Mouse (Mus musculus): ENCODE measurements at regions not wholly inside any gene's neighbourhood (a gene's known extent, or its start where the extent isn't known, plus 50 kb on each side); places are given as distances from the start of the nearest gene placed in this dataset.

GRCm38 (mm10) chr11:24613529-24613928, 535.7 kb downstream of the Bcl11a start:
- no peak for ATAC-seq (ENCODE audit: low FRiP score, low TSS enrichment)
- WGBS, result 59% methylated on average over 5 of the region's 5 CpGs
- no peak overlapping the region for H3K4me2 ChIP-seq (replicated peaks; ENCODE audit: low read depth)

GRCm38 (mm10) chr11:24615436-24615835, 537.6 kb downstream of the Bcl11a start:
- WGBS, result 90% methylated on average over 1 of the region's 1 CpGs
- no peaks in the 10 kb centered on the region for H3K4me1 ChIP-seq (replicated peaks; ENCODE audit: control insufficient read depth, insufficient read depth)
- no peak overlapping the region for H3K4me2 ChIP-seq (replicated peaks; ENCODE audit: low read depth)
- no peak overlapping the region for H3K27ac ChIP-seq (replicated peaks)
- H3K9me3 ChIP-seq (ENCODE audit: control insufficient read depth, low read length), result no peaks in the 10 kb centered on the region
- no peaks in the 10 kb centered on the region for H3K36me3 ChIP-seq (ENCODE audit: control insufficient read depth, insufficient read depth, low read length)
- ATAC-seq (ENCODE audit: low FRiP score, low TSS enrichment) (no peak), DNase-seq (ENCODE audit: low spot score) (no peak)
- H3K27me3 ChIP-seq (ENCODE audit: control insufficient read depth, insufficient read depth, low read length), result no peaks in the 10 kb centered on the region
- no peak overlapping the region for H3K9ac ChIP-seq (ENCODE audit: low read length)
- no peak overlapping the region for H3K4me3 ChIP-seq (ENCODE audit: low read depth, low read length)
- no peak for TF ChIP-seq EP300 (optimal IDR thresholded peaks at IDR 0.05)
- no peak for TF ChIP-seq CTCF (IDR thresholded peaks at IDR 0.05; ENCODE audit: low read depth)

More at GRCm38 (mm10) chr11:24613529-24613928, 535.7 kb downstream of the Bcl11a start:
- Histone ChIP-seq H3K27me3 (ENCODE audit: control insufficient read depth, insufficient read depth, low read length) (no peaks in the 10 kb centered on the region), H3K9ac (ENCODE audit: low read length) (no peak overlapping the region), H3K36me3 (ENCODE audit: control insufficient read depth, insufficient read depth, low read length) (no peaks in the 10 kb centered on the region), H3K27ac (replicated peaks) (no peak overlapping the region), H3K9me3 (ENCODE audit: control insufficient read depth, low read length) (no peaks in the 10 kb centered on the region), H3K4me3 (ENCODE audit: low read depth, low read length) (no peak overlapping the region), H3K4me1 (replicated peaks; ENCODE audit: control insufficient read depth, insufficient read depth) (no peaks in the 10 kb centered on the region)
- DNase-seq (ENCODE audit: low spot score), result no peak
- no peak for TF ChIP-seq CTCF (IDR thresholded peaks at IDR 0.05; ENCODE audit: low read depth)
- TF ChIP-seq EP300 (optimal IDR thresholded peaks at IDR 0.05), result no peak

- ATAC-seq (ENCODE audit: low FRiP score, low TSS enrichment), result no peak
- WGBS, result 42% methylated on average over 2 of the region's 2 CpGs
These were observed 540.7 kb downstream of the Bcl11a start for GRCm38 (mm10) chr11:24618586-24618985.

GRCm38 (mm10) chr11:24619021-24619420, 541.2 kb downstream of the Bcl11a start:
- Histone ChIP-seq H3K4me1 (replicated peaks; ENCODE audit: control insufficient read depth, insufficient read depth) (no peaks in the 10 kb centered on the region), H3K27ac (replicated peaks) (no peak overlapping the region), H3K4me2 (replicated peaks; ENCODE audit: low read depth) (no peak overlapping the region), H3K4me3 (ENCODE audit: low read depth, low read length) (no peak overlapping the region), H3K9ac (ENCODE audit: low read length) (no peak overlapping the region), H3K9me3 (ENCODE audit: control insufficient read depth, low read length) (no peaks in the 10 kb centered on the region), H3K36me3 (ENCODE audit: control insufficient read depth, insufficient read depth, low read length) (no peaks in the 10 kb centered on the region), H3K27me3 (ENCODE audit: control insufficient read depth, insufficient read depth, low read length) (no peaks in the 10 kb centered on the region)
- no peak for ATAC-seq (ENCODE audit: low FRiP score, low TSS enrichment)
- TF ChIP-seq EP300 (optimal IDR thresholded peaks at IDR 0.05) (no peak), CTCF (IDR thresholded peaks at IDR 0.05; ENCODE audit: low read depth) (no peak)
- no peak for DNase-seq (ENCODE audit: low spot score)
- WGBS, result 76% methylated on average over 4 of the region's 4 CpGs

More at GRCm38 (mm10) chr11:24618586-24618985, 540.7 kb downstream of the Bcl11a start:
- no peak for DNase-seq (ENCODE audit: low spot score)
- Histone ChIP-seq H3K27me3 (ENCODE audit: control insufficient read depth, insufficient read depth, low read length) (no peaks in the 10 kb centered on the region), H3K4me1 (replicated peaks; ENCODE audit: control insufficient read depth, insufficient read depth) (no peaks in the 10 kb centered on the region), H3K27ac (replicated peaks) (no peak overlapping the region), H3K4me3 (ENCODE audit: low read depth, low read length) (no peak overlapping the region), H3K36me3 (ENCODE audit: control insufficient read depth, insufficient read depth, low read length) (no peaks in the 10 kb centered on the region), H3K9ac (ENCODE audit: low read length) (no peak overlapping the region), H3K4me2 (replicated peaks; ENCODE audit: low read depth) (no peak overlapping the region), H3K9me3 (ENCODE audit: control insufficient read depth, low read length) (no peaks in the 10 kb centered on the region)
- TF ChIP-seq CTCF (IDR thresholded peaks at IDR 0.05; ENCODE audit: low read depth) (no peak), EP300 (optimal IDR thresholded peaks at IDR 0.05) (no peak)

- Histone ChIP-seq H3K27me3 (ENCODE audit: control insufficient read depth, insufficient read depth, low read length) (no peaks in the 10 kb centered on the region), H3K9ac (ENCODE audit: low read length) (no peak overlapping the region), H3K4me1 (replicated peaks; ENCODE audit: control insufficient read depth, insufficient read depth) (no peaks in the 10 kb centered on the region), H3K9me3 (ENCODE audit: control insufficient read depth, low read length) (no peaks in the 10 kb centered on the region), H3K4me3 (ENCODE audit: low read depth, low read length) (no peak overlapping the region), H3K27ac (replicated peaks) (no peak overlapping the region), H3K36me3 (ENCODE audit: control insufficient read depth, insufficient read depth, low read length) (no peaks in the 10 kb centered on the region), H3K4me2 (replicated peaks; ENCODE audit: low read depth) (no peak overlapping the region)
- no peak for DNase-seq (ENCODE audit: low spot score)
- WGBS, result 62% methylated on average over 5 of the region's 5 CpGs
- ATAC-seq (ENCODE audit: low FRiP score, low TSS enrichment), result no peak
- TF ChIP-seq CTCF (IDR thresholded peaks at IDR 0.05; ENCODE audit: low read depth), result no peak
- TF ChIP-seq EP300 (optimal IDR thresholded peaks at IDR 0.05), result no peak
These were observed 550.8 kb downstream of the Bcl11a start for GRCm38 (mm10) chr11:24628619-24629018.

- H3K27ac ChIP-seq (replicated peaks), result no peak overlapping the region
- TF ChIP-seq CTCF (IDR thresholded peaks at IDR 0.05; ENCODE audit: low read depth) (no peak), EP300 (optimal IDR thresholded peaks at IDR 0.05) (no peak)
- WGBS, result 52% methylated on average over 4 of the region's 4 CpGs
- ATAC-seq (ENCODE audit: low FRiP score, low TSS enrichment), result no peak
- H3K36me3 ChIP-seq (ENCODE audit: control insufficient read depth, insufficient read depth, low read length), result no peaks in the 10 kb centered on the region
- H3K4me3 ChIP-seq (ENCODE audit: low read depth, low read length), result no peak overlapping the region
- no peak overlapping the region for H3K4me2 ChIP-seq (replicated peaks; ENCODE audit: low read depth)
- no peaks in the 10 kb centered on the region for H3K4me1 ChIP-seq (replicated peaks; ENCODE audit: control insufficient read depth, insufficient read depth)
- H3K9me3 ChIP-seq (ENCODE audit: control insufficient read depth, low read length), result no peaks in the 10 kb centered on the region
- no peak overlapping the region for H3K9ac ChIP-seq (ENCODE audit: low read length)
- no peak for DNase-seq (ENCODE audit: low spot score)
- no peaks in the 10 kb centered on the region for H3K27me3 ChIP-seq (ENCODE audit: control insufficient read depth, insufficient read depth, low read length)
These were observed 551.6 kb downstream of the Bcl11a start for GRCm38 (mm10) chr11:24629431-24629830.

Data from stomach, postnatal 0 days (tissue).